Mouse (Mus musculus) ES-E14 (cell line): ENCODE measurements around the gene Rpl28. TPM values are rescaled to one million over a fixed set of nuclear protein-coding genes. Genes with fewer than 3 reads are reported as not detected.

Source experiments
- DNase-seq: peaks from one replicate; pipeline ENCODE4 v3.0.0-alpha.2; 2013; ENCODE audit warnings: low read depth, low spot score
- H3K27ac ChIP-seq: 2 replicates; pipeline ENCODE4 v1.5.1; 2012; ENCODE audit warnings: low read depth, mild to moderate bottlenecking, low read length, moderate library complexity, mixed read lengths; ENCODE audit not compliant: poor library complexity, insufficient read depth, severe bottlenecking
- H3K36me3 ChIP-seq: 2 replicates; pipeline ENCODE4 v1.6.1; 2012; ENCODE audit warnings: mild to moderate bottlenecking, low read length, moderate library complexity, mixed read lengths; ENCODE audit not compliant: control insufficient read depth, poor library complexity, insufficient read depth, severe bottlenecking
- H3K4me1 ChIP-seq, 2 experiments: fragments of 150-350 bp in 1 of 2; sonication (generic) in 1 of 2; 2 replicates each; pipeline ENCODE4 v1.6.1; 2012; ENCODE audit warnings: low read length in 2 of 2, mild to moderate bottlenecking in 1 of 2, mixed read lengths in 1 of 2; ENCODE audit not compliant: control insufficient read depth in 2 of 2, insufficient read depth in 2 of 2, poor library complexity in 1 of 2
- H3K4me3 ChIP-seq, 2 experiments: fragments of 150-350 bp in 1 of 2; sonication (generic) in 1 of 2; 2 replicates each; pipeline ENCODE4 v1.5.1; 2012; ENCODE audit warnings: low read length in 2 of 2, low read depth in 1 of 2, mild to moderate bottlenecking in 1 of 2, mixed read lengths in 1 of 2; ENCODE audit not compliant: insufficient read depth in 1 of 2, poor library complexity in 1 of 2, severe bottlenecking in 1 of 2
- H3K9ac ChIP-seq: 2 replicates; pipeline ENCODE4 v1.6.1; 2012; ENCODE audit warnings: low read depth, mild to moderate bottlenecking, low read length, mixed read lengths; ENCODE audit not compliant: poor library complexity, insufficient read depth, severe bottlenecking
- H3K9me3 ChIP-seq: fragments of 150-350 bp; sonication (generic); 2 replicates; pipeline ENCODE4 v1.6.1; 2012; ENCODE audit warnings: low read depth, mild to moderate bottlenecking, low read length; ENCODE audit not compliant: control insufficient read depth, insufficient read depth
- CHD2 ChIP-seq: IDR thresholded peaks from 2 replicates; pipeline ENCODE4 v1.6.1; 2014; ENCODE audit warnings: mild to moderate bottlenecking, low read depth, low read length, inconsistent platforms
- HCFC1 ChIP-seq: IDR thresholded peaks from 2 replicates; pipeline ENCODE4 v1.6.1; 2012; ENCODE audit warnings: low read length, inconsistent platforms, borderline replicate concordance; ENCODE audit not compliant: insufficient read depth
- MAFK ChIP-seq: IDR thresholded peaks from 2 replicates; pipeline ENCODE4 v1.6.1; 2014; ENCODE audit warnings: mild to moderate bottlenecking, low read depth, low read length, inconsistent platforms; ENCODE audit not compliant: insufficient read depth
- ZC3H11A ChIP-seq: IDR thresholded peaks from 2 replicates; pipeline ENCODE4 v1.6.1; 2012; ENCODE audit warnings: low read depth, mild to moderate bottlenecking, inconsistent platforms, low read length, borderline replicate concordance
- ZNF384 ChIP-seq: IDR thresholded peaks from 2 replicates; pipeline ENCODE4 v1.6.1; 2012; ENCODE audit warnings: low read depth, low read length, inconsistent platforms
- in situ Hi-C, 2 experiments: fragments of 600-800 bp; cut with MboI; formaldehyde crosslinking; loops; one replicate each; pipeline ENCODE4 v1.15.1; 2025; ENCODE audit warnings: low sequenced_read_pairs in 2 of 2, inconsistent platforms in 1 of 2; ENCODE audit not compliant: unreplicated experiment in 2 of 2
- total RNA-seq: library from RNA; depleted of rRNA; stranded (reverse); fragments of 300-350 nt; gene quantifications from 2 replicates; pipeline ENCODE4 v1.2.3, GENCODE M21; 2012

Rpl28 gene
- total RNA-seq, 1 experiment: 1,352 TPM

DNA sequence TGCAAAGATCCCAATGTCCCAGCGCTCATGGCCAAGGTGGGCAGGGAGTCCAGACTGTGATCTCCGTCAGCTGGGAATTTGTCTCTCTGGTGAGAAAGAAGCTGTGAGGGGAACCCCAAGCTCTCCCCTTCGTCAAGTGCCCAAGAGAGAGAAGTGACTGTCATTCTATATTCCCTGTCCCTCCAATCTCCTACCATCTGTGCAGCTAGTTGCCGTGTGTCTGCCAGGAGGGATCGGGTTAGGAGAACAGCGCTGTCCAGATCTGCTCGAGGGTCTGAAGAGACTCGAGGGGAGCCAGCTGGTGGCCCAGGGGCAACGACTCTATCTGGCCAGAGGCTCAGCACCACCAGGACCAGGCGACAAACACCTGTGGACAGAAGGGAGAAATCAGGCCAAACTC, 16.5 kb upstream of the Rpl28 start:
- Histone ChIP-seq H3K9ac (no peak overlapping the region), H3K4me1 (peaks cover 5 to 9% of the 10 kb centered on the region in 2 experiments; a peak in 3 of 4 replicates)

DNA sequence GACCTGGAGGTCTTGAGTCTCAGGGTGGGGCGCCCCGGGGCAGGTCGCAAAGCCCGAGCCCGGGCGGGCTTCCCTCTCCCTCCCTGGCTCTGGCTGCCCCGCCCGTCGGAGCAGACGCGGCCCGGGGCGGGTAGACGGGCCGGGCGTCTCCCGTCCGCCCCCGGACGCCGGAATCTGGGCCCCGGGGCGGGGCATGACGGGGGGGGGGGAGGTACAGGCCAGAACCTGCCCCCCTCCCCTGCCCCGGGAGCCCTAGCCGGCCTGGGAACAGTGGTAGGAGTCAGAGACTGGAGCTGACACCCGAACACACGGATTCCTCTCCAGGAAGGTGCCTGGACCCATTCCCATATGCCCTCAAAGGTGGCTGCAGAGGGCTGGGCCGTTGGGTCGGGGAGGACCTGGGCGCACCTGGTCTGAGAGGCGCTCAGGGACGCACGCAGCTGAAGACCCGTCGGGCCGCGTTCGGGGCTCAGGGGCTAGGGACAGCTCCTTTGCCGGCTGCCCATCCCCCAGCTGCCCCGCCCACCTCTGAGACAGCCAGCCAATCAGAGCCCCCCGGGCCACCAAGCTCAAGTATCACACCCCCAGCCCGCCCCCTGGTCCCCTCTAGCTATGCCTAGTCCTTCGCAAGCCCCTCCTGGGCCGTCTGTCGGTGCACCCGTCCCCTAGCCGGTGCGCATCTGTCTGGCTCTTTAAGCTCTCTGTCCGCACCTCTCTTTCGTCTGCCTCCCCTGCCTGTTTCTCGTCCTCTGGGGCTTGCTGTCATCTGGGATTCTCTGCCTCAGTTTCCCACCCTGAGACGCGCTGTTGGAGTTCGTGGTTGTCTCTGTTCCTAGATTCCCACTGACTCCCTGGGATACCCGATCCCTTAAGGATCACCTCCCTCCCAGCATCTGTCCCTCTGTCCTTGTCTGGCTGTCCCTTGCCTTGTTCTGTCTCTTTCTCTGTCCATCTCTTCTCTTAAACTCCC, 15.5 kb upstream of the Rpl28 start:
- no peaks in the 10 kb centered on the region for H3K9me3 ChIP-seq
- H3K36me3 ChIP-seq: no peaks in the 10 kb centered on the region
- no peak overlapping the region for H3K9ac ChIP-seq
- peak; percentile 76 for DNase-seq
- peak overlapping the region; percentile 44 to 65 for H3K4me3 ChIP-seq
- in situ Hi-C loops: no loop called here
- H3K4me1 ChIP-seq: peaks cover 5 to 9% of the 10 kb centered on the region in 2 experiments; a peak in 3 of 4 replicates
- H3K27ac ChIP-seq: no peak overlapping the region
- TF ChIP-seq CHD2 (peak; percentile 54; the same call in 1 of the 2 replicates), ZC3H11A (no peak)

More for the DNA sequence above, 16.5 kb upstream of the Rpl28 start:
- H3K4me3 ChIP-seq: no peak overlapping the region
- no peak overlapping the region for H3K27ac ChIP-seq
- in situ Hi-C loops: no loop called here
- no peak for DNase-seq
- no peaks in the 10 kb centered on the region for H3K9me3 ChIP-seq
- TF ChIP-seq ZC3H11A (no peak), HCFC1 (no peak), CHD2 (no peak), MAFK (no peak), ZNF384 (no peak)
- H3K36me3 ChIP-seq: no peaks in the 10 kb centered on the region

DNA sequence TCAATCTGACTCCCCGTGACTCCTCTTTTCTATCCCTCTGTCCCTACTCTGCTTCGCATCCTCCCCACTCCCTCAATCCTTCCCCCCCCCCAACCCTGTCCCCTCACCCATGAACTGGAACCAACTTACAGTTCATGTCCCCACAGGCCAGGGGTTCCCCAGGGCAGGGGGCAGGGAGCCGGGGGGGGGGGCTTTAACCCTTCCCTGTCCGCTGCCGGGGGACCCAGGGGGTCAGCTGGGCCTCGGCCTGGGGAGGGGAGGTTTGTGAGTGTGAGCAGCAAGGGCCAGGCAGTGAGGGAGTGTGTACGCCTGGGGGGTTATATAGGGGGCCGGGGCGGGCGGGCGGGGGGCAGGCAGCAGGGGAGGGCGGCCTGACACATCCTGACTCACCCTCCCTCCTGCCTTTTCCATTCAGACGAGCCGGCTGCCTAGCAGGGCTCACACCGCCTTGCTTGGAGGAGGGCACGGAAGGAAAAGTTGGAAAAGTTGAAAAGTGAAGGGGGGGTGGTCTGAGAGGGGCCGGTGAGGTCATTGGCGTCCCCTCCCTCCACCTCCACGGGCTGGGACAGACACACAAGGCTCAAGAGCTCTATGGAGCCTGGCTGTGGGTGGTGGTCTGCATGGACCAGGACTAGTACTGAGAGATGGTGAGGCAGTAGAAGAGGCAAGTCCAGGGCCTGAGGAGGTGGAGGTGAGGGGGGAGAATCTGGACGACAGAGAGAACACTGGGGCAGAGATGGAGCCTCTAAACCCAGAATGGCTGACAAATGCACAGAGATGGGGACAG, 14.6 kb upstream of the Rpl28 start:
- in situ Hi-C loops: no loop called here
- H3K4me1 ChIP-seq: peaks cover 5 to 9% of the 10 kb centered on the region in 2 experiments; a peak in 3 of 4 replicates
- no peak overlapping the region for H3K27ac ChIP-seq
- H3K9me3 ChIP-seq: no peaks in the 10 kb centered on the region
- no peak overlapping the region for H3K9ac ChIP-seq
- DNase-seq: no peak
- no peak for TF ChIP-seq ZC3H11A
- no peak for TF ChIP-seq CHD2
- no peak for TF ChIP-seq MAFK
- no peak for TF ChIP-seq HCFC1
- no peak for TF ChIP-seq ZNF384
- no peak overlapping the region for H3K4me3 ChIP-seq
- no peaks in the 10 kb centered on the region for H3K36me3 ChIP-seq

DNA sequence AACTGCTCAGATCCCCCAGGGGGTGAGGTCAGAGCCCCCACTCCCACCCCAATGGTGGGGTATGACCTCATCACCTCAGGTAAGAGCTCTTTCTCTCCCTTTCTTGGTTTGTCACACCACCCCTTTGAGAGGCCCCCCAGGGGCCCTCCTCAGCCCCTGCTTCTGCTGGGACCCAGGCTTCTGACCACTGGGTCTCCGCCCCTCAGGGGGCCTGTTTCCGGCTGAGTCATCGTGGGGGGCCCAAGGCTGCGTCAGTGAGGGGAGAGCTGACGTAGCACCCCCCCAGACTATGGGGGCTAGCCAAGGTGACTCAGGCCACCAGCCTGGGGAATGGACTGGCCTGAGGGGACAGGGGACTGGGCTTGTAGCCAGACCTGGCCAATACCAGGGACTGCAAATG, 12.8 kb upstream of the Rpl28 start:
- Histone ChIP-seq H3K4me3 (no peak overlapping the region), H3K36me3 (peaks cover 7% of the 10 kb centered on the region; the same call in 1 of the 2 replicates), H3K27ac (no peak overlapping the region), H3K4me1 (peaks cover 5 to 10% of the 10 kb centered on the region in 2 experiments; a peak in 3 of 4 replicates), H3K9me3 (no peaks in the 10 kb centered on the region), H3K9ac (no peak overlapping the region)
- no peak for DNase-seq
- TF ChIP-seq ZNF384: no peak
- no peak for TF ChIP-seq CHD2
- no peak for TF ChIP-seq HCFC1
- in situ Hi-C loops: no loop called here
